Mouse (Mus musculus) embryonic fibroblast, embryonic 13.5 days (primary cell): ENCODE measurements around the gene Fnip1. TPM values are rescaled to one million over a fixed set of nuclear protein-coding genes. Genes with fewer than 3 reads are reported as not detected.
A peak's percentile ranks its signal among the peaks of the same experiment; 100 is the strongest.
"Not testable (repeated sequence)": the region's sequence is repeated elsewhere in the genome, so short reads cannot be mapped to it uniquely, and the experiment has no call there.

ENCODE experiments used
- H3K27ac ChIP-seq: 2 replicates; pipeline ENCODE4 v1.5.1; 2012; ENCODE audit warnings: low read length, control low read depth, inconsistent platforms; ENCODE audit not compliant: insufficient read depth
- H3K4me1 ChIP-seq: 2 replicates; pipeline ENCODE4 v1.6.1; 2011; ENCODE audit warnings: low read length; ENCODE audit not compliant: control insufficient read depth, insufficient read depth
- H3K4me3 ChIP-seq: 2 replicates; pipeline ENCODE4 v1.5.1; 2011; ENCODE audit warnings: mild to moderate bottlenecking, control low read depth, low read length; ENCODE audit not compliant: insufficient read depth
- CTCF ChIP-seq: IDR thresholded peaks from 2 replicates; pipeline ENCODE4 v1.5.1; 2011; ENCODE audit warnings: mild to moderate bottlenecking, control low read depth, low read length, moderate library complexity, borderline replicate concordance; ENCODE audit not compliant: insufficient read depth
- POLR2A ChIP-seq: IDR thresholded peaks from 2 replicates; pipeline ENCODE4 v1.6.1; 2011; ENCODE audit warnings: low read depth, mild to moderate bottlenecking, control low read depth, low read length, moderate library complexity
- polyA plus RNA-seq: library from polyadenylated mRNA; stranded (reverse); fragments of >200 nt; gene quantifications from 2 replicates; pipeline ENCODE4 v1.2.4, GENCODE M21; 2011; ENCODE audit warnings: low read depth; ENCODE audit not compliant: missing spikeins, insufficient read length

The Fnip1 gene
- polyA plus RNA-seq, result 30.0 and 38.5 TPM in 2 replicates

GRCm38 (mm10) chr11:54437823-54438337 lies at the start of gene Fnip1:
Gene Fnip1 (plus strand): TSS chr11:54438199.
- H3K27ac ChIP-seq, result peak within 1 kb of the TSS; percentile 37
- peak within 1 kb of the TSS; percentile 99 for H3K4me3 ChIP-seq
- TF ChIP-seq CTCF (no peak), POLR2A (peak; percentile 75)

GRCm38 (mm10) chr11:54390386-54390785 lies 47.6 kb upstream of the Fnip1 start:
- TF ChIP-seq POLR2A, result no peak
- no peak for TF ChIP-seq CTCF
- no peak overlapping the region for H3K4me3 ChIP-seq
- H3K27ac ChIP-seq, result no peak overlapping the region
- no peaks in the 10 kb centered on the region for H3K4me1 ChIP-seq

More at GRCm38 (mm10) chr11:54437823-54438337, at the start of gene Fnip1:
- H3K4me1 ChIP-seq, result peaks cover 5% of the 10 kb centered on the region

- Histone ChIP-seq H3K27ac (no peak overlapping the region), H3K4me3 (no peak overlapping the region), H3K4me1 (no peaks in the 10 kb centered on the region)
- TF ChIP-seq POLR2A (no peak), CTCF (no peak)
Measured at GRCm38 (mm10) chr11:54391326-54391725, 46.7 kb upstream of the Fnip1 start.

GRCm38 (mm10) chr11:54396686-54397085 lies 41.3 kb upstream of the Fnip1 start:
- Histone ChIP-seq H3K4me3 (no peak overlapping the region), H3K27ac (no peak overlapping the region), H3K4me1 (no peaks in the 10 kb centered on the region)
- TF ChIP-seq POLR2A (no peak), CTCF (no peak)

- Histone ChIP-seq H3K27ac (no peak overlapping the region), H3K4me1 (no peaks in the 10 kb centered on the region), H3K4me3 (no peak overlapping the region)
- TF ChIP-seq CTCF (no peak), POLR2A (no peak)
Measured at GRCm38 (mm10) chr11:54398058-54398457, 39.9 kb upstream of the Fnip1 start.

GRCm38 (mm10) chr11:54400803-54401202 lies 37.2 kb upstream of the Fnip1 start:
- not testable (repeated sequence) for H3K4me1 ChIP-seq, H3K4me3 ChIP-seq, H3K27ac ChIP-seq

- H3K27ac ChIP-seq, result no peak overlapping the region
- no peaks in the 10 kb centered on the region for H3K4me1 ChIP-seq
- no peak overlapping the region for H3K4me3 ChIP-seq
- TF ChIP-seq CTCF (no peak), POLR2A (no peak)
Measured at GRCm38 (mm10) chr11:54404885-54405284, 33.1 kb upstream of the Fnip1 start.

GRCm38 (mm10) chr11:54406930-54407546 lies 31.0 kb upstream of the Fnip1 start:
- H3K4me1 ChIP-seq, result no peaks in the 10 kb centered on the region
- no peak overlapping the region for H3K4me3 ChIP-seq
- no peak overlapping the region for H3K27ac ChIP-seq
- no peak for TF ChIP-seq CTCF
- TF ChIP-seq POLR2A, result no peak

GRCm38 (mm10) chr11:54410612-54411011 lies 27.4 kb upstream of the Fnip1 start:
- no peak for TF ChIP-seq POLR2A
- no peak for TF ChIP-seq CTCF
- Histone ChIP-seq H3K4me1 (no peaks in the 10 kb centered on the region), H3K4me3 (no peak overlapping the region), H3K27ac (no peak overlapping the region)

GRCm38 (mm10) chr11:54413017-54413416 lies 25.0 kb upstream of the Fnip1 start:
- Histone ChIP-seq H3K27ac (no peak overlapping the region), H3K4me3 (no peak overlapping the region), H3K4me1 (no peaks in the 10 kb centered on the region)
- no peak for TF ChIP-seq CTCF
- no peak for TF ChIP-seq POLR2A

- H3K4me3 ChIP-seq, result no peak overlapping the region
- H3K4me1 ChIP-seq, result peaks cover 6% of the 10 kb centered on the region
- H3K27ac ChIP-seq, result no peak overlapping the region
Measured at GRCm38 (mm10) chr11:54423007-54423406, 15.0 kb upstream of the Fnip1 start.

GRCm38 (mm10) chr11:54426267-54426666 lies 11.7 kb upstream of the Fnip1 start:
- Histone ChIP-seq H3K4me3 (no peak overlapping the region), H3K27ac (no peak overlapping the region), H3K4me1 (peaks cover 6% of the 10 kb centered on the region)
- TF ChIP-seq CTCF, result no peak
- no peak for TF ChIP-seq POLR2A

More at GRCm38 (mm10) chr11:54423007-54423406, 15.0 kb upstream of the Fnip1 start:
- TF ChIP-seq CTCF, result no peak
- no peak for TF ChIP-seq POLR2A
